7 mouse cellular contexts compared by ENCODE assay signal in the genomic region with DNA sequence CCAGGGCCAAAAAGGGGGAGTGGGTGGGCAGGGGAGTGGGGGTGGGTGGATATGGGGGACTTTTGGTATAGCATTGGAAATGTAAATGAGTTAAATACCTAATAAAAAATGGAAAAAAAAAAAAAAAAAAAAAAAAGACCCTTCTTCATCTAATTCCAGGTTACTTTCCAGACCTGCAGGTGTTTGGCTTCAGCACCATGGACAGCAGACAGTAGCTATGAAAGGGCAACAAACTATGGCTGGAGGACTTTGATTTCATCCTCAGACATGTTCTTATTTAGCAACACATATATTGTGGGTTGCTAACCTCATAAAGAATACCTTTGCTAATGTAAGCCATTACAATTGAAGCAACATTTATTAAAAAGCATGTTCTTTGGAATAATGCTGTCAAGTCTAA.
DNase-seq lines count a peak whose midpoint lies in the region; ATAC-seq and TF ChIP-seq lines count a peak whose summit lies in the region.
"Not testable (repeated sequence)": the region's sequence is repeated elsewhere in the genome, so short reads cannot be mapped to it uniquely, and the experiment has no call there.

No protein-coding gene starts in this region.

- H3K4me3 ChIP-seq in kidney, adult 2 months (ENCODE audit: insufficient read depth, low read depth, low read length); limb, embryonic 11.5 days (ENCODE audit: low read depth, low read length); stomach, postnatal 0 days (ENCODE audit: low read depth, low read length): not testable (repeated sequence)

- H3K27ac ChIP-seq in kidney, adult 2 months (ENCODE audit: insufficient read depth, low read depth, low read length); limb, embryonic 11.5 days (replicated peaks; ENCODE audit: low read depth, low read length); stomach, postnatal 0 days (replicated peaks): not testable (repeated sequence)

- not testable (repeated sequence) for H3K9me3 ChIP-seq in limb, embryonic 11.5 days (ENCODE audit: control insufficient read depth, low read length); stomach, postnatal 0 days (ENCODE audit: control insufficient read depth, low read length)

- not testable (repeated sequence) for H3K4me1 ChIP-seq in kidney, adult 2 months (ENCODE audit: control insufficient read depth, insufficient read depth, low read length); limb, embryonic 11.5 days (ENCODE audit: control insufficient read depth, insufficient read depth, low read length); stomach, postnatal 0 days (replicated peaks; ENCODE audit: control insufficient read depth, insufficient read depth)

- DNase-seq in R1 (ENCODE audit: low read depth, low spot score): peak; percentile 46
- DNase-seq in embryo, embryonic 10.5 days (ENCODE audit: low spot score): peak; percentile 58
- DNase-seq in gonadal fat pad, adult 2 months (ENCODE audit: low read depth): peak; percentile 2
- DNase-seq in kidney, adult 2 months: peak; percentile 11
- peak; percentile 80 for DNase-seq in limb, embryonic 11.5 days (ENCODE audit: low spot score)
- DNase-seq in mesoderm, embryonic 11.5 days (ENCODE audit: low read depth, low spot score): peak; percentile 64
- DNase-seq in stomach, postnatal 0 days (ENCODE audit: low spot score): peak; percentile 46

- not testable (repeated sequence) for TF ChIP-seq CTCF in kidney, adult 2 months (conservative IDR thresholded peaks at IDR 0.05; ENCODE audit: insufficient read depth, insufficient read length, low read depth, low read length); stomach, postnatal 0 days (IDR thresholded peaks at IDR 0.05; ENCODE audit: low read depth)

- not testable (repeated sequence) for TF ChIP-seq POLR2A in kidney, adult 2 months (IDR thresholded peaks at IDR 0.05; ENCODE audit: low read depth, low read length)

- H3K36me3 ChIP-seq in kidney, adult 2 months (ENCODE audit: control insufficient read depth, insufficient read depth, low read length); limb, embryonic 11.5 days (ENCODE audit: control insufficient read depth, insufficient read depth, low read length); stomach, postnatal 0 days (ENCODE audit: control insufficient read depth, insufficient read depth, low read length): not testable (repeated sequence)

- not testable (repeated sequence) for H3K4me2 ChIP-seq in limb, embryonic 11.5 days (ENCODE audit: low read depth, severe bottlenecking); stomach, postnatal 0 days (replicated peaks; ENCODE audit: low read depth)

- not testable (repeated sequence) for H3K9ac ChIP-seq in limb, embryonic 11.5 days (ENCODE audit: low read length); stomach, postnatal 0 days (ENCODE audit: low read length)

- ATAC-seq in limb, embryonic 11.5 days (ENCODE audit: insufficient number of reproducible peaks, low FRiP score, low TSS enrichment, low read depth); stomach, postnatal 0 days (ENCODE audit: low FRiP score, low TSS enrichment): not testable (repeated sequence)

- not testable (repeated sequence) for TF ChIP-seq EP300 in stomach, postnatal 0 days (optimal IDR thresholded peaks at IDR 0.05)

- H3K27me3 ChIP-seq in kidney, adult 2 months (replicated peaks; ENCODE audit: control insufficient read depth, insufficient read depth, low read length); limb, embryonic 11.5 days (ENCODE audit: control insufficient read depth, insufficient read depth, low read length); stomach, postnatal 0 days (ENCODE audit: control insufficient read depth, insufficient read depth, low read length): not testable (repeated sequence)

Comparison
In these comparisons a context has a peak if more than half of its experiments do, and no peak if none do; other contexts are left out.
1. DNase-seq: peak in every context shown above with its lines; median percentile 80 in limb, embryonic 11.5 days; 64 in mesoderm, embryonic 11.5 days; 58 in embryo, embryonic 10.5 days; 46 in R1; 46 in stomach, postnatal 0 days; 11 in kidney, adult 2 months; 2 in gonadal fat pad, adult 2 months.